Mouse (Mus musculus): ENCODE results near the gene Cpn1. TPM values are rescaled to one million over a fixed set of nuclear protein-coding genes. Genes with fewer than 3 reads are reported as not detected.
"Not testable (repeated sequence)": the region's sequence is repeated elsewhere in the genome, so short reads cannot be mapped to it uniquely, and the experiment has no call there.

The Cpn1 gene
- polyA plus RNA-seq, 1 experiment from 2014 or later: 46.1 TPM

DNA sequence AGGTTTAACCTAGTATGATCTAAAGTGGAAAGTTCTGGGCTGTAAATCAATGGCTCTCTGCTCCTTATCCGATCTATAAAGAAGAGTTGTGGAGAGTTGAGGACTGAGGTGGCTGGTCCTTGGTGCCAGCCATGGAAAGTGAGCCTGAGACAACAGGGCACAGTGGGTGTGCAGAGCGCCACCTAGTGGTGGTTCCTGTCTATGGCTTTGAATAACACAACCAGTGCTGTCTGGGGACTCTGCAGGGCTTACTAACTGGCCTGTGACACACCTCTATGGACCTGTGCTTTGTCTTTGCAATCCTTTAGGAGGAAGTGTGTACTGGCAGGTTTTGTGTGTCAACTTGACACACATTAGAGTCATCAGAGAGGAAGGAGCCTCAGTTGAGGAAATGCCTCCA, 27.2 kb downstream of the Cpn1 start:
- no peak for ATAC-seq (ENCODE audit: low read depth)
- DNase-seq: peak; percentile 34
- no peak overlapping the region for H3K27ac ChIP-seq
- H3K4me2 ChIP-seq: no peak overlapping the region
- H3K27me3 ChIP-seq: no peaks in the 10 kb centered on the region
- 16% methylated on average over 2 of the region's 2 CpGs for WGBS (ENCODE audit: insufficient replicate concordance)
- H3K9me3 ChIP-seq (replicated peaks): no peaks in the 10 kb centered on the region
- no peaks in the 10 kb centered on the region for H3K4me1 ChIP-seq (replicated peaks)
- no peak overlapping the region for H3K9ac ChIP-seq
- H3K4me3 ChIP-seq (replicated peaks): no peak overlapping the region
- no peaks in the 10 kb centered on the region for H3K36me3 ChIP-seq

DNA sequence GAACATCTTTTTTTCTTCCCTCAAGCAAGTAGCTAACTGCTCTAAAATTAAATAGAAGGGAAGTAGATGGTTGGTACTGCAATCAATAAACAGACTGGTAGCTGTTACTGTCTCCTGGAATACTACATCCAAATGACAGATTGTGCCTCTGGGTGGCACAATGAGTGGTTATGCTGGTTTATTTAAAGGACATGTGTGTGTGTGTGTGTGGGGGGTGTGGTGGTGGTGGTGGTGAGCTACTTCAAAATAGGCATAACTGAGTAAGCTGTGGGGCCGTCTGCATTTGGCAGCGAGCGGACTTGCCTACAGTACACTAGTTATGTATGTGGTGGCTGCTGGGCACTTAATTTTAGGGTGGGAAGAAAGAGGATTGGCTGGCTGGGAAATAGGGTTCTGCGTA, 28.5 kb downstream of the Cpn1 start:
- DNase-seq: no peak
- Histone ChIP-seq H3K27ac (no peak overlapping the region), H3K4me1 (replicated peaks) (no peaks in the 10 kb centered on the region), H3K9me3 (replicated peaks) (no peaks in the 10 kb centered on the region), H3K27me3 (no peaks in the 10 kb centered on the region), H3K4me2 (no peak overlapping the region), H3K4me3 (replicated peaks) (no peak overlapping the region), H3K36me3 (no peaks in the 10 kb centered on the region), H3K9ac (no peak overlapping the region)
- ATAC-seq (ENCODE audit: low read depth): no peak
- 74% methylated on average over 4 of the region's 4 CpGs for WGBS (ENCODE audit: insufficient replicate concordance)

DNA sequence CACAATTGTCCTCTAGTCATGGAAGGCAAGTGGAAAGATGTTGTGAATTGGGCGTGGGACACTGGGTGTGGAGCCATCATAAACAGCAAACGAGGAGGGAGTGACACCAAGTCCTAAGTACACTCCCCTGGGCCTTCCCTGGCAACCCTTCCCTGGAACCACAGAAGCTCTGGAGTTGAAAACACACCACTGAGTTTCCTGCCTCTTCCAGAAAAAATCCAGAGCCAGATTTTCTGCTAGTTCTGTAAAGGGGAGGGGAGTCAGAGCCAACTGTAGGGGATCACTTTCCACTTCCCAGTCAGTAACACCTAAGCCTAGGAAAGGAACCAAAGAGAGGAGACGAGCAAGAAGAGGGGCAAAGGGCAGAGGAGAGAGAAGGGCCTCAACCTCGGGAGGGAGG, 29.0 kb downstream of the Cpn1 start:
- Histone ChIP-seq H3K9ac (no peak overlapping the region), H3K27ac (no peak overlapping the region), H3K4me2 (no peak overlapping the region), H3K36me3 (no peaks in the 10 kb centered on the region), H3K27me3 (no peaks in the 10 kb centered on the region), H3K9me3 (replicated peaks) (no peaks in the 10 kb centered on the region), H3K4me3 (replicated peaks) (no peak overlapping the region), H3K4me1 (replicated peaks) (0 out of 2 replicates have a peak, but pooled peaks cover under 1% of the 10 kb centered on the region)
- WGBS (ENCODE audit: insufficient replicate concordance): 28% methylated on average over 4 of the region's 4 CpGs
- ATAC-seq (ENCODE audit: low read depth): no peak
- DNase-seq: no peak

DNA sequence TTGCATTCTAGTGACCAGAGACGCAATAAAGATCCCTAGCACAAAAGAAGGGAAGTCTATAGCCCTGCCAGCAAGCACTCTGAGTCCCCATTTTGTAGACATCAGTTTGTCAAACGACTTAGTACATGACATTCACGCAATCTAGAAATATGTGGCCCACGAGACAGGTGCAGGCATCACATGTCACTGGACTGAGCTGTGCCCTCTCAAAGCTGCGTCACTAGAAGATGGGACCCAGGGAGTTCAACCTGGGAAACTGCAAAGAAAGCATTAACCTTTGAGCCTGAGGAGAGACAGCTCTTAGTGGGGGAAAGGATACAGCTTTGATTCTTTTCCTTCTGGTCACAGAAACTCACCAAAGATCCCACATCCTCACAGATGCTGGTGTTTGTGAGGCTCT, 31.1 kb downstream of the Cpn1 start:
- H3K36me3 ChIP-seq: no peaks in the 10 kb centered on the region
- H3K4me1 ChIP-seq (replicated peaks): 0 out of 2 replicates have a peak, but pooled peaks cover 2% of the 10 kb centered on the region
- no peak for ATAC-seq (ENCODE audit: low read depth)
- no peaks in the 10 kb centered on the region for H3K9me3 ChIP-seq (replicated peaks)
- no peak overlapping the region for H3K4me3 ChIP-seq (replicated peaks)
- no peak overlapping the region for H3K27ac ChIP-seq
- no peak overlapping the region for H3K4me2 ChIP-seq
- no peak overlapping the region for H3K9ac ChIP-seq
- no peak for DNase-seq
- H3K27me3 ChIP-seq: no peaks in the 10 kb centered on the region
- WGBS (ENCODE audit: insufficient replicate concordance): 52% methylated on average over 5 of the region's 5 CpGs

DNA sequence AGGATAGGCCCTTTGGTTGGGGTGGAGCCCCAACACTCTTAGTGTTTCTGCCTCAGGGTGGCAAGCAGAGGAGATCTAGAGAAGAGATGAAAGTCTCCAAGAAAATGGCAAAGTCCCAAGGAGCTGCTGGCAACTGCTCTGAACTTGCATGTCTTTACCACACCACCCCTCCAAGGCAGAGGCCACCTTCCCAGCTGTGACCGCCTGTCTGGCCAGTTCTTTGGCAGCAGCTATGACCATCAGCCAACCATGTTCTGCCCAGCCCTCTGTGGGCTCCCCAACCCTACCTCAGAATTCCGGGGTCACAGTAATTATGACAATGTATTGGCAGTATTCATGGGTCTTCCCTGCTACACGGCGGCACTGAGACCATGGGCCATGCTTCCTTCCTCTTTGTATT, 31.5 kb downstream of the Cpn1 start:
- no peak overlapping the region for H3K4me2 ChIP-seq
- 46% methylated on average over 4 of the region's 4 CpGs for WGBS (ENCODE audit: insufficient replicate concordance)

DNA sequence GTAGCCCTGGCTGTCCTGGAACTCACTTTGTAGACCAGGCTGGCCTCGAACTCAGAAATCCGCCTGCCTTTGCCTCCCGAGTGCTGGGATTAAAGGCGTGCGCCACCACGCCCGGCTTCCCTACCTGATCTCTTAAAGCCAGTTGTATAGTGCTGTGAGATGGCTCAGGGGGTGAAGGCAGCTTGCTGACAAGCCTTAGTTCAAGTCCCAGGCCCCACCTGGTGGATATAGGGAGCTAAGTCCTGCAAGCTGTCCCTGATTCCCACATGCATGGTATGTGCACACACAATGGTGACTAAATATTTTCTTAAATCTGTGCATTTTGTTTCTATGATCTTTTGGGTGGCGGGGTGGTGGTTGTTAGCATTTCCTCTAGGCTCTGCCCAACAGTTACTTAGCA, 33.4 kb downstream of the Cpn1 start:
- H3K4me3 ChIP-seq (replicated peaks); H3K27me3 ChIP-seq; H3K9me3 ChIP-seq (replicated peaks); DNase-seq; ATAC-seq (ENCODE audit: low read depth); H3K4me2 ChIP-seq; H3K4me1 ChIP-seq (replicated peaks); H3K36me3 ChIP-seq; H3K9ac ChIP-seq; H3K27ac ChIP-seq: not testable (repeated sequence)
- WGBS (ENCODE audit: insufficient replicate concordance): 75% methylated on average over 8 of the region's 8 CpGs

More for the DNA sequence above, 31.5 kb downstream of the Cpn1 start:
- Histone ChIP-seq H3K9me3 (replicated peaks) (no peaks in the 10 kb centered on the region), H3K4me1 (replicated peaks) (0 out of 2 replicates have a peak, but pooled peaks cover 2% of the 10 kb centered on the region), H3K27me3 (no peaks in the 10 kb centered on the region), H3K9ac (no peak overlapping the region), H3K4me3 (replicated peaks) (no peak overlapping the region), H3K27ac (no peak overlapping the region), H3K36me3 (no peaks in the 10 kb centered on the region)
- no peak for ATAC-seq (ENCODE audit: low read depth)
- no peak for DNase-seq

DNA sequence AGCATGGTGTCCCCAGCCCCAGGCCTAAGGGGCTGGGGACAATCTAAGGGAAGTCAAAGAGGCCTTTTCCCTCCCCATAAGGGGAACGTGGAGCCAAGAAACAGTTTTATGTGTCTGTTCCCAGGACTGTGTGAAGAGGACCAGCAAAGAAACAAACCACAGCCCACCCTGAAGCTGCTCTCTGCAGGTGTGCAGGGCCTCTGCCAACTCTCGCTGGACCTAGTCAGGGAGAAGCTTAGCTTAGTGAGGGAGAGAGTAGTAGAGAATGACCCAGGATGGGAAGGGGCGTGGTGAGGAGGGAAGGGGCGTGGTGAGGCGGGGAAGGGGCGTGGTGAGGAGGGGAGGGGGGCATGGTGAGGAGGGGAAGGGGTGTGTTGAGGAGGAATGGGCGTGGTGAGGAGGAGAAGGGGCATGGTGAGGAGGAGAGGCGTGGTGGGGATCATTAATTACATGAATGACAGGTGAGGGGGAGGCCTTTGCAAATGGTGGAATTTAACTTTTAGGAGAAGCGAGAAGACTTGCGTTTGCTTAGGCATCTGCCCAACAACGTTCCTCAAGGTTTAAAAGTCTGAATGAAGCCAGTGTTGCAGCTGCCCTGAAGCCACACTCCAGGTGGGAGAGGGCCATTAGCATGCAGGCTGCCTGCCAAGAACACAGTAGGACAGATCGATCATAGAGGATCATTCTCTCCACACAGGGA, 37.1 kb downstream of the Cpn1 start:
- Histone ChIP-seq H3K4me2 (no peak overlapping the region), H3K4me3 (replicated peaks) (no peak overlapping the region), H3K4me1 (replicated peaks) (peaks cover 9% of the 10 kb centered on the region; the same call in 1 of the 2 replicates), H3K27me3 (no peaks in the 10 kb centered on the region), H3K9ac (no peak overlapping the region), H3K27ac (no peak overlapping the region), H3K9me3 (replicated peaks) (no peaks in the 10 kb centered on the region), H3K36me3 (no peaks in the 10 kb centered on the region)
- DNase-seq (no peak), ATAC-seq (ENCODE audit: low read depth) (no peak)
- 14% methylated on average over 12 of the region's 12 CpGs for WGBS (ENCODE audit: insufficient replicate concordance)

DNA sequence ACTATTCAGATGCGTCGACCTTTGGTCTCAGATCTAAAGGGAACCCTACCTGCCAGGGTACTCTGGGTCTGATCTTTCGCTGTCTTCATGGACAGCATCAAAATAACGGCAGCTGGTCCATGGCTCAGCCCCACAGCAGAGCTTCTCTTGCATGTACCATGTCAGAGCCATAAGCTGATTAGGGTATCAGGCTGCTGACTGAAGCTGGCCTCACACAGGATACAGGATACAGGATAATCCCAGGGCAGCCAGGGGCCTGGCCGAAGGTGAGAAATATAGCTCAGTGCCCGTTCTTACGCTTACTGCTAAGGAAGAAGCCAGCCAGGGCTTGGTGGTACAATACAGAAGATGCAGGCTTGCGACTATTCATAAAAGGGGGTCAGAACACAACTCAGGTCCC, 41.8 kb downstream of the Cpn1 start:
- Histone ChIP-seq H3K4me1 (replicated peaks) (peaks cover 14% of the 10 kb centered on the region; the same call in 1 of the 2 replicates), H3K9me3 (replicated peaks) (no peaks in the 10 kb centered on the region), H3K4me3 (replicated peaks) (no peak overlapping the region), H3K4me2 (no peak overlapping the region), H3K9ac (no peak overlapping the region), H3K36me3 (no peaks in the 10 kb centered on the region), H3K27ac (no peak overlapping the region), H3K27me3 (no peaks in the 10 kb centered on the region)
- ATAC-seq (ENCODE audit: low read depth) (no peak), DNase-seq (no peak)
- 69% methylated on average over 8 of the region's 8 CpGs for WGBS (ENCODE audit: insufficient replicate concordance)

DNA sequence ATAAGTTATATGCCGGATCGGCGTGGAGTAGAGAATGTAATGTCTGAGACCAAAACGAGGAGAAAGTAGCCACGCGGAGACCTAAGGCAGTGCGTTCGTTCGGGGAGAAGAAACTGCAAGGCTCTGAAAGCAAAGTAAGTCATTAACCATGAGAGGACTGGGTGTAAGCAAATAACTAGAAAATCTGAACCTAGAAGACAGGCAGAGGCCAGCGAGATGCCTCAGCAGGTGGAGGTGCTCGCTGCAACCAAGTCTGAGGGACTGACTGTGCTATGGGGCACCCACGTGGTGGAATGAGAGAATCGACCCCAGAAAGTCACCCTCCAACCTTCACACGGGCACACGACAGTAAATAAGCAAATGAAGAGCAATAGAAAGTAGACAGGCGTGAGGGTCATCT, 43.3 kb downstream of the Cpn1 start:
- Histone ChIP-seq H3K36me3 (no peaks in the 10 kb centered on the region), H3K27ac (no peak overlapping the region), H3K9me3 (replicated peaks) (no peaks in the 10 kb centered on the region), H3K9ac (no peak overlapping the region), H3K4me2 (no peak overlapping the region), H3K4me1 (replicated peaks) (peaks cover 20% of the 10 kb centered on the region), H3K4me3 (replicated peaks) (no peak overlapping the region), H3K27me3 (no peaks in the 10 kb centered on the region)
- WGBS (ENCODE audit: insufficient replicate concordance): 68% methylated on average over 16 of the region's 16 CpGs
- no peak for DNase-seq
- ATAC-seq (ENCODE audit: low read depth): no peak

DNA sequence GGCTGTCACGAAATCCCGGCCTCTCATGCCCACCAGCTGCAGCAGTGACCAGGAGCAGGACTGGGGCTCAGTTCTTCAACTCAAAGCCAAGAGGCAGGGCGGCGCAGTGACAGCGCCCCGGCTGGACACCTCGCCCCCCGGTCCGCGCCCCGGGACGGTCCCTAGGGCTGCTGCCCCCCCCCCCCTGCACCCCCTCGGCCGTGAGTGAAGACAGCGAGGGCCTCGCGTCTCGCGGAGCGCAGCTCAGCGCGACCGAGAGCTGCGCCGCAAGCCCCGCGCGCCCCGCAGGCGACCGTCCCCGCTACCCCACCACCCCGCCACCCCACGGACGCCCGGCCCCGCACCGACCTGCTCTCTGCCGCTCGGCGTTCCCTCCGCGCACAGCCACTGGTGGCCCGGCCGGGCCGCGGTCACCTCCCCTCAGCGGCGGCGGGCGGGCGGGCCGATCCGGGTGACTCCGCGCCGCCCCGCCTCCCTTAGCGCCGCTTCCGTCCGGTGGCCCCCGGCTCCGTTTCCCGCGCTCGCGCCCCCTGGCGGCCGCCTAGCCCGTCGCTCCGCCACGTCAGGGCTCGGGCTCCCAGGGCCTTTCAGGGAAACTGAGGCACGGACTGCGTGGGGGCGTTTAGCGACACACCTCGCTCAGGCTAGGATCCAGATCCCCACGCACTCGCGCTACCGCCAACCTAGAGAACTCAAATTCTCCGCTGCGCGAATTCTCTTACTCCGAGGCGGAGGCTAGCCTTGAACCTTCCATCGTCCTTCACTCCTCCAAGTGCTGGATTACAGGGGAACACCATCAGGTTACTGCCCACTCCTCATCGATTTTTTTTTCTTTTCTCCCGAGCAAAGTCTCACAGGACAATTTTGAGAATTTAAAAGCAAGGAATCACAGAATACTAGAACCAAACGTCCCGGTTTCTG, 46.3 kb downstream of the Cpn1 start, which contains the start of gene Dnmbp:
Dnmbp (minus strand) TSS at position 423 of the 921 bp plus-strand sequence.
- ATAC-seq (ENCODE audit: low read depth) (peak; percentile 89), DNase-seq (peak; percentile 59)
- H3K36me3 ChIP-seq: no peaks in the 10 kb centered on the region
- peak within 1 kb of the TSS; percentile 83 for H3K4me2 ChIP-seq
- no peaks in the 10 kb centered on the region for H3K9me3 ChIP-seq (replicated peaks)
- H3K4me3 ChIP-seq (replicated peaks): peak within 1 kb of the TSS; percentile 66
- H3K4me1 ChIP-seq (replicated peaks): peaks cover 31% of the 10 kb centered on the region
- H3K27ac ChIP-seq: no peak within 1 kb of the TSS; the same call in 1 of the 2 replicates
- H3K9ac ChIP-seq: peak within 1 kb of the TSS; percentile 73
- no peaks in the 10 kb centered on the region for H3K27me3 ChIP-seq
- WGBS (ENCODE audit: insufficient replicate concordance): 4% methylated on average over 69 of the region's 94 CpGs

DNA sequence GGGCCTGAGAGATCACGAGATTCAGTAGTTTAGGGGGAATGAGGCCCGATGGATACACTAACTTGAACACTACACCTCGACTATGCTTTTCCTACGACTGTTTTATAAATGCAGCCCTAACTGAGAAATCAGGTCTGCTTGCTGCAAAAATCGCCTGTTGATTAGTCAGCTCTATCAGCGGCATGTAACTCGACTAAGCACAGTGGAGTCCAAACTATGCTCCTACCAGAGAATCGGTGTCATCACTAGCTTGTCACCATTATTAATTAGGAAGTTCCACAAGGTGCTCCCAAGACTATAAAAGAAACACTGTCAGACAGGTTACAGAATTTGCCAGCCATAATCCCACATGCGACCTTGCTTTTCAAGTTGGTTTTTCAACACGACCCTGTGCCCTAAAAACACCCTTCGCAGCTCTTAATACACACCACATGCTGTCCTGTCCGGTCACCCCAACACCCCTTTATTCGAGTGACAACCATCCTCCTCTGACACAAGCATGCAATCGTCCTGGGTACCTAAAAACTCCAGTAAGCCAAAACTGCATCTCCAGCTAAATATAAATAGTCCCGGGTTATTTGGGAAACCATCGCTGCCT, 47.1 kb downstream of the Cpn1 start:
- H3K36me3 ChIP-seq: no peaks in the 10 kb centered on the region
- no peaks in the 10 kb centered on the region for H3K9me3 ChIP-seq (replicated peaks)
- peak overlapping the region; percentile 83 for H3K4me2 ChIP-seq
- no peak for DNase-seq
- H3K9ac ChIP-seq: peak overlapping the region; percentile 73
- no peak overlapping the region; the same call in 1 of the 2 replicates for H3K27ac ChIP-seq
- peaks cover 31% of the 10 kb centered on the region for H3K4me1 ChIP-seq (replicated peaks)
- peak overlapping the region; percentile 66 for H3K4me3 ChIP-seq (replicated peaks)
- no peak for ATAC-seq (ENCODE audit: low read depth)
- no peaks in the 10 kb centered on the region for H3K27me3 ChIP-seq
- WGBS (ENCODE audit: insufficient replicate concordance): 25% methylated on average over 16 of the region's 16 CpGs
